Mouse (Mus musculus): ENCODE results near the gene Zfp658. TPM values are rescaled to one million over a fixed set of nuclear protein-coding genes. Genes with fewer than 3 reads are reported as not detected.

The Zfp658 gene
- total RNA-seq, 2 experiments from 2014 or later: 5.2 to 5.5 TPM

- intact Hi-C loops (cut with DNase I): loop anchor here (2.0 to 5.0 kb wide), 2 partner anchors 26 to 60 kb away; no protein-coding TSS in a partner anchor
- peak; percentile 61 to 67 for DNase-seq (ENCODE audit: extremely low spot score in 1 of 2, low spot score in 2 of 2)
- TF ChIP-seq CTCF (IDR thresholded peaks at IDR 0.05): peak; percentile 7
- Histone ChIP-seq H3K4me3 (peak within 1 kb of the TSS; percentile 46), H3K27ac (no peak within 1 kb of the TSS)
Observed at GRCm38 (mm10) chr7:43606896-43607742, 45.1 kb downstream of the Zfp658 start, which contains the start of gene Zfp819. Gene Zfp819 (plus strand): TSS chr7:43607169.

DNA sequence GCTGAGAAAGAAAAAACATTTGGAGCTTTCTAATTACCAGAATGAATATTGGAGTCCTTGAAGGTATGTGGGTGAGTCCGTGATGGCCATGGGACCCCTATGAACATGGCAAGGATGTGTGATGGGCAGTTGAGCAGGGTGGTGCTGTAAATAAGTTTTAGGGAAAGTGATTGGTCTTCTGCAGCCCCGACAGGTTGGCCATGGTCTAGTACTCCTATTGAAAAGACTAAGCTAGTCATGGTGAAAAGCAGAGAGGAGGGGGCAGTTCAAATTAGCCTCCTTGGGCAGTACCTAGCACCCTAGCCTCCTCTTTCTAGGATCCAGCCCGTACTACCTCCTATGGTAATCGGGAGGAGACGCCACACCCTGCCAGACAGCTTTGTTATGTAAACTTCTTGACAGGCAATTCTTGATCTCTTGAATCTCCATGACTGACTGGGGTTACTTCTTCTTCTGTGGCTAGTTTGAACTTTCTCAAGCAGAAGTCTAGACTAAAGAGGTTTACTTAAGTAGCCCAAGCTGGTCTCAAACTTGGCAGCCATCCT lies 45.8 kb downstream of the Zfp658 start:
- TF ChIP-seq CTCF (IDR thresholded peaks at IDR 0.05): no peak

GRCm38 (mm10) chr7:43608316-43608824 lies 46.3 kb downstream of the Zfp658 start:
- no peak for TF ChIP-seq CTCF (IDR thresholded peaks at IDR 0.05)
- intact Hi-C loops (cut with DNase I): loop anchor here (5.0 kb wide), 1 partner anchor 59 kb away; no protein-coding TSS in a partner anchor
- H3K4me3 ChIP-seq: no peak overlapping the region
- no peak for DNase-seq (ENCODE audit: extremely low spot score in 1 of 2, low spot score in 2 of 2)
- H3K27ac ChIP-seq: no peak overlapping the region

More for the DNA sequence above, 45.8 kb downstream of the Zfp658 start:
- Histone ChIP-seq H3K27ac (no peak overlapping the region), H3K4me3 (no peak overlapping the region)
- intact Hi-C loops (cut with DNase I): loop anchor here (2.0 to 5.0 kb wide), 2 partner anchors 27 to 59 kb away; no protein-coding TSS in a partner anchor
- DNase-seq (ENCODE audit: extremely low spot score in 1 of 2, low spot score in 2 of 2): no peak

DNA sequence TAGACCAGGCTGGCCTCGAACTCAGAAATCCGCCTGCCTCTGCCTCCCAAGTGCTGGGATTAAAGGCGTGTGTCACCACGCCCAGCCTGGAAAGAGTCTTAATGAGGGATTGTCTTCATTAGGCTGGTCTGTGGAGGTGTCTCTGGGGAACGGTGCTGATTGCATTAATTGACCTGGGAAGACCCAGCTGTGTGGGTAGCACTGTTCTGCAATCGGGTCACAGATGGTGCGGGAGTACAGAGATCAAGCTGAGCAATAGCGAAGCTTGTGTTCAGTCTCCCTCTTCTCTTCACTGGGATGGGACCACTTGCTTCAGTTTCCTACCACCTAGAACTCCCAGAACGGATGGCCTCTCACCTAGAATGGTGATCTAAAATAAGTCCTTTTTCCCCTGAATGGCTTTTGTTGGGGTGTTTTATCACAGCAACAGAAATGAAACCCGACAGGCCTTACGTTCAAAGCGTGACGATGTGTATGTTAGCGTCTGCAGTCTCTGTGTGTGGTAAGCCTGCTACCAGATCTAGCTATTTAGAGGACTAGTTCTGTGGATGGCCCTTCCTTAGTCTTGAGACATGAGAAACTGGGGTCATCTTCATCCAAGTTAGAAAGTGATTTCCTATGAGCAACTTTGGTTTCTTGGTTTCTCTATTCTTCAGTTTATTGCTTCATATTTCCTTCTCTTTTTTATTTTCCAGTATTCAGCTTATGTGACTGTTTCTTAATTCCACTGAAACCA lies 51.9 kb downstream of the Zfp658 start:
- TF ChIP-seq CTCF (IDR thresholded peaks at IDR 0.05): no peak
- DNase-seq (ENCODE audit: extremely low spot score in 1 of 2, low spot score in 2 of 2): no peak
- Histone ChIP-seq H3K4me3 (no peak overlapping the region), H3K27ac (no peak overlapping the region)
- intact Hi-C loops (cut with DNase I): no loop called here

DNA sequence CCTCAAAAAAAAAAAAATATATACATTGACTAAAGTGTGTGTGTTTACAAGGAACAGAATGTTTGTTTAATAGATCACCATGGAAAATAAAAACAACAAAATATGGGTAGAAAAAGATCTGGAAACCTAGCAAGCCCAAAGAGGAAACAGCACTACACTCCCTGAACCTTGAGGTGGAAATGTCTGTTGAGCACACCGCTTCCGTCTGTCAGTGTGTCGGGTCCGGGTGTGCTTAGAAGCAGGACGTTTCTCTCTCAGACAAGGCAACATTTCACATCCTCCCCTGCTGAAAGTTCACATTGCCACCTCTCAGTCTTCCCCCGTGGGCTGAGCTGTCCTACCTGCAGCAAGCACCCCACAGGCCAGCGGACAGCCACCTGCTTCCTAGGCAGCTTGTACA lies 60.9 kb downstream of the Zfp658 start:
- DNase-seq (ENCODE audit: extremely low spot score in 1 of 2, low spot score in 2 of 2): no peak

GRCm38 (mm10) chr7:43623819-43624218 lies 61.8 kb downstream of the Zfp658 start:
- no peak overlapping the region for H3K27ac ChIP-seq
- no peak overlapping the region for H3K4me3 ChIP-seq
- TF ChIP-seq CTCF (IDR thresholded peaks at IDR 0.05): no peak
- intact Hi-C loops (cut with DNase I): no loop called here
- no peak for DNase-seq (ENCODE audit: extremely low spot score in 1 of 2, low spot score in 2 of 2)

More for the DNA sequence above, 60.9 kb downstream of the Zfp658 start:
- H3K27ac ChIP-seq: no peak overlapping the region
- no peak for TF ChIP-seq CTCF (IDR thresholded peaks at IDR 0.05)
- no peak overlapping the region for H3K4me3 ChIP-seq
- intact Hi-C loops (cut with DNase I): no loop called here

Other genes with a start within 250 kb of the Zfp658 start
- 10 to 100 TPM; 21.6 to 23.6 TPM for gene Zfp715, start 249.0 kb upstream of the Zfp658 start, total RNA-seq (2021)
- gene Siglecf, start 210.9 kb upstream of the Zfp658 start, total RNA-seq (2021): under 1 TPM; 0.34 to 0.54 TPM
- not detected for gene Siglecg, start 154.1 kb upstream of the Zfp658 start, total RNA-seq (2021)
- not detected for gene Lim2, start 134.6 kb upstream of the Zfp658 start, total RNA-seq (2021)
- gene Nkg7, start 125.2 kb upstream of the Zfp658 start, total RNA-seq (2021): not detected
- gene Cldnd2, start 121.5 kb upstream of the Zfp658 start, total RNA-seq (2021): not detected
- 10 to 100 TPM; 58.2 TPM for gene Etfb, start 118.2 kb upstream of the Zfp658 start, total RNA-seq (2021)
- gene Gm45233, start 118.1 kb upstream of the Zfp658 start, total RNA-seq (2021): under 1 TPM in 1 of 2 experiments, not detected in 1; 0.89 TPM
- 1 to 10 TPM in 1 of 2 experiments, under 1 TPM in 1; 0.89 to 1.2 TPM for gene Vsig10l, start 99.1 kb upstream of the Zfp658 start, total RNA-seq (2021)
- 10 to 100 TPM; 24.4 to 27.3 TPM for gene Iglon5, start 72.2 kb upstream of the Zfp658 start, total RNA-seq (2021)
- not detected for gene 4931406B18Rik, start 56.3 kb upstream of the Zfp658 start, total RNA-seq (2021)
- gene Cd33, start 17.8 kb upstream of the Zfp658 start, total RNA-seq (2021): 1 to 10 TPM; 3.7 to 4.7 TPM
- gene Zfp719, start 17.4 kb downstream of the Zfp658 start, total RNA-seq (2021): 10 to 100 TPM; 14.5 to 16.2 TPM
- under 1 TPM; 0.16 to 0.25 TPM for gene Zfp819, start 44.9 kb downstream of the Zfp658 start, total RNA-seq (2021)
- not detected for gene Ceacam18, start 72.5 kb downstream of the Zfp658 start, total RNA-seq (2021)
- 1 to 10 TPM; 1.3 to 1.5 TPM for gene Siglece, start 97.9 kb downstream of the Zfp658 start, total RNA-seq (2021)
- gene Ctu1, start 109.8 kb downstream of the Zfp658 start, total RNA-seq (2021): 1 to 10 TPM; 8.5 to 8.9 TPM
- gene Klk14, start 128.2 kb downstream of the Zfp658 start, total RNA-seq (2021): not detected
- gene Klk13, start 150.3 kb downstream of the Zfp658 start, total RNA-seq (2021): not detected
- not detected for gene Klk12, start 206.6 kb downstream of the Zfp658 start, total RNA-seq (2021)
- gene Klk11, start 212.3 kb downstream of the Zfp658 start, total RNA-seq (2021): not detected
- gene Klk10, start 218.8 kb downstream of the Zfp658 start, total RNA-seq (2021): not detected
- gene Klk9, start 229.6 kb downstream of the Zfp658 start, total RNA-seq (2021): not detected
- gene Klk8, start 235.3 kb downstream of the Zfp658 start, total RNA-seq (2021): 1 to 10 TPM; 2.3 to 3.7 TPM
- not detected for gene Klk7, start 249.0 kb downstream of the Zfp658 start, total RNA-seq (2021)

All from left cerebral cortex, adult 2 months (tissue).